Mouse (Mus musculus) mesoderm, embryonic 11.5 days (tissue): ENCODE data around the gene Ace3.
"Not testable (repeated sequence)": the region's sequence is repeated elsewhere in the genome, so short reads cannot be mapped to it uniquely, and the experiment has no call there.

Source experiments
- DNase-seq: peaks from one replicate; pipeline ENCODE4 v3.0.0-alpha.2; 2012; ENCODE audit warnings: low read depth, low spot score

Ace3 gene

DNA sequence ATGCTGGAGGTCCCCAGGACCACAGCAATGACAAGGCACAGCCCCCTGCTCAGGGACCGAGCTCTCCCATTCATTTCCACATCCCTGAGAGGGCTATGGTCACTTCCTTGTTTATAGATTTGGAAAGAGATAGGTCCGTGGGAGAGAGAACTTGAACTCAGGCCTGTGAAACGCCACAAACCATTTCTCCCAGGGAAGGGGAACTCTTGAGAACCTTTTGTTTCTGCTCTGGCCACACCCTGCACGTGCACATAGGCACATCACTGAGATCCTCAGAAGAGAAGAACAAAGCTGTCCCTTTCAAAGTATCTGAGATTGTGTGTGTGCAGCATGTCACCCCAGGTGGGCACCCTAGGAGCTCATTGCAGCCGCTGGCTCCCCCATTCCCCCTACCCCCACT is 15.8 kb upstream of the Ace3 start:
- DNase-seq = no peak

DNA sequence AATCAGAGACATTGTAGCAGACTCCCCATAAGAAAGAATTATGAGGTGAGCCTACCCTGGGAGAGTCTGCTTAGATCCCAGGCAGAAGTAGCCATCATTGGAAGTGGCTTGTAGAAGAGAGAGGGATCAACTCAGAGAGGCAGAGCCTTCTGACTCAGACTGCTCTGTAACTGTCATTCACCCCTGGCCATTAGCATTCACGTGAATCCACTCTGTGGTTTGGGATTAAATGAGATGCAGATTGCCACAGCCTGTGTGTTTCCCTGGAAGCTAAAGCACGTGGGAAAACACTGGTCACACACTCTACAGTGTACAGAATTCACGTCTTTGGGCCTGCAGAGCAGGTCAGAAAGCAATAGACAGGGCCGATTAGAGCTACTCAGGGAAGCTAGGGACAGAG is 10.0 kb upstream of the Ace3 start:
- DNase-seq = no peak

- no peak for DNase-seq
Observed at GRCm38 (mm10) chr11:105987446-105987845, 7.0 kb upstream of the Ace3 start.

DNA sequence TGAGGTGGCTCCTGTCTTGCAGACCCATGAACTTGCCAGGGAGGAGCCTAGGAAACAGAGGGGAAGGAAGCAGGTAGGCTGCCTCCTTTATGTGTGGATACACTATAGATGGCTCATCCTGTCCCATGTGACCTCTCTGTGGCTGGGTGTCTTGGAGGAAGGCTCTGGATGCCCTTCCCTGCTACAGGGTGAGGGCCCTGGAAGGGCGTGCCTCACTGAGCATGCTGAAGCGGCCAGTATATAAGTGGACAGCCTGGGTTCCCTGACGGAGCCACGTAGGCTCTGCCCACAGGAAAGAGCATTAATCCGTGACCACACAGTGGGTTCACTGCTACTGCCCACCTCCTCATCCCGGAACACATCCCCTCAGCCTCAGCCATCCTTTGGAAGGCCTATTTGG is 5.0 kb upstream of the Ace3 start:
- no peak for DNase-seq

DNA sequence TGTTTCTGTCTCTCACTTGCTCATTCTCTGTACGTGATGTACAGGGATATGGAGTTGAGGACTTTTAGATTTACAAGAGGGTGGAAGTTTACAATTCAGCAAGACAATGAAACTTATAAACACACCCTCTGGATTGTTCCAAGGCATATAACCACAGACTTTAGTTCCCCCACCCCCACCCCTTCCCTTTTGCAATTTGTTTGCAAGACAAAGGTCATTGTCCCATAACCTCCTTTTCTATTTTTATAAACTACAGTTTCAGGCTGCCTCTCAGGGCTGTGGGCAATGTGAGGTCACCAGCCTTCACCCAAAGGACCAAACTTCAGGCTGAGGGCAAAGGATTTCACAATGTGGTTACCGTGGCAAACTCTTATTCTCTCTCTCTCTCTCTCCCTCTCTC is 4.2 kb upstream of the Ace3 start:
- DNase-seq = no peak

- DNase-seq = no peak
Observed at GRCm38 (mm10) chr11:106000062-106000461, 5.6 kb downstream of the Ace3 start.

DNA sequence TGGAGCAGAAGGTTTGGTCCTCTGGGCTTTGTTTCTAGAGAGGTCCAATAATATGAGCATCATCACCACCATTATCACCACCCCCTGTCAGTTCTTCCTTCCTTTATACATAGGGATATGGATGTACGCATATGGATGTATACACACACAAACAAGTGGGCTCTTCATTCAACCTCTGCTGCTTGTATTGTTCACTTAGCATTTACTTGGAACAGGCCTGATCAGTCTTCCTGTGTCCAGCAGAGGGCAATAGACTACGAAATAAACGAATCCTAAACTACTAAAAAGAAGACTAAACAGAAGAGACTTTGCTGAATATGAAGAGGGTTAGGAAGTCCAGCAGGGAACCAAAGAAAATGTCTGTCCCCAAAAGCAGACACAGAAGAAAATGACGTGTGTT is 7.2 kb downstream of the Ace3 start:
- DNase-seq = peak; percentile 11

DNA sequence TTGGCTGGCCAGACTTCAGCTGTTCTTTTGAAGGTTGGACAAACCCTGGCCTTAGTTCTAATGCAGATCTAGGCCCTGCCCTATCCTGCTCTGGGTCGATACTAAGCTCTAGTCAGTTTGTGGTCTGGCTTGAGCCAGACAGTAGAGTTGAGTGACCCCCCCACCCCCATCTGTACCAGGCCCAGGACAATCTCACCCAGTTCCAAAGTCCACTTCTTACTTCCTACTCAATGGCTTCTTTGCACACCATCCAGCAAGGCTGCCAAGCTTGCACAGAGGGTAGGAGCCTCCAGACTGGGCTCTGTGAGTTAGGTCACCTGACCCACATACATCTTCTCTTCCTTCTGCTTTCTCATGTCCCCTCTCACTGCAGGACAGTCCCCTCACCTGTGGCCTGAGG is 10.1 kb downstream of the Ace3 start:
- DNase-seq = no peak

GRCm38 (mm10) chr11:106005970-106006369 is 11.5 kb downstream of the Ace3 start:
- no peak for DNase-seq

DNA sequence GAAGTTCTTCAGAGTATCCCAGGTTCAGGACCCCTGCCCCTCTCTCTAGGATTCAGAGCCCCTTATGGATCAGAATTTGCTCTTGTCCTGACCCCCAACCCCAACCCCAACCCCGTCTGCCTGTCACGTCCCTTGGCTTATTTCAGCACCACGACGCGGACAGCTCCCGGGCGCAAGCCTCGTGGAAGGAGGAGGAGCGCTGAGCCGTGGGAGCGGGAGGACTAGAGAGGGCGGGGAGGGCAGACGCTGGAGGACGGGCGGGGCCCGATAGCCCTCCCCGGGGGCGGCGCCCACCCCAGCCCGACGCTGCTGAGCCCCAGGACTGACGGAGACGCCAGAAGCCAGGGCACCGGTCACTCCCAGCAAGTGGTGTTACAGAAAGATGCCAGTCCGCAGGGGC is 13.3 kb downstream of the Ace3 start, which contains the start of gene Kcnh6:
Gene Kcnh6 (plus strand): TSS at position 304 of the 400 bp plus-strand sequence.
- peak; percentile 89 for DNase-seq

DNA sequence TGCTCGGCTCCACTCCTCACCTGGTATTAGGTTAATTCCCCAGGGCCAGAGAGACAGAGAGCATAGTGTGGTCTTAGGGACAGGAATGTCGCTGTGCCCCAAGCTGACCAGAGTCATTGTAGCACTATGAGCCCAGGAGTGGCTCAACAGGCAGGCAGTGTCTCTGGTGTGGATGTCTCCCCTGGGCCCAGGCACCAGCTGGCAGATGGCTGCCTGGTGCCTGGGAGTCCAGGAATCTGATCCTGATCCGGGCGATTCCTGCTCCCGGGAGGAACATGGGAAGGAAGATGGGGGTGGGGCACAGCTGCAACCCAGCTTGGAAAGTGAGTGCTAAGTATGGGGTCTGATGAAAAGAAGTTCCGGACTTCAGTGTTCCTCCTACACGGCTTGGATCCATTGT is 18.2 kb downstream of the Ace3 start:
- DNase-seq = peak; percentile 37

DNA sequence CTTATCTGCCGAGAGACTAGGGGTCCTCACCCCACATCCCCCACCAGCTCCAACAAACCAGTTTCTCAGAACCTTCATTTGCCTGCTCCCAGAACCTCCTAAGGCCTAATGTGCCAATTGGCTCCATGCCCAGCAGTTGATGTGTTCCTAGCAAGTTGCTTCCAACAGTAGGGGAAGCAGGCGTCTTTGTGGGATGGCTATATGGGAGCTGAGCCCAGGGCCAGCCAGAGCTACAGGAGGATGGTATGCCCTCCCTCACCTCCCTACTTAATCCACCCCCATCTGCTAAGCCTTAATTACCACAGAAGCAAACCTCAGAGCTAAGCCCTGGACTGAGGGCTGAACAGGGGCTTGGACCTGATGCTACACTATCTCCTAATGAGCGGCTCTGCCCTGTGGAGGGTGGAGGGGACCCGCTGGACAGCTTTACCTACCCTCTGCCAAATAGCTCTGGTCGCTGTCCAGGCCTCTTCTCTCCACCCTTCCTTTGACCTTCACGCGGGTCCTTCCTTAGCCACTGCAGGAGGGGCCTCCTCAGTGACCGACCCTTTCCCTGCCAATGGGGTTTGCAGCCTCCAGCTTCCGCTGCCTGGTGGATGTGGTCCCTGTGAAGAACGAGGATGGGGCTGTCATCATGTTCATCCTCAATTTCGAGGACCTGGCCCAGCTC is 19.2 kb downstream of the Ace3 start:
- DNase-seq = no peak

- DNase-seq = no peak
Observed at GRCm38 (mm10) chr11:106016440-106016839, 22.0 kb downstream of the Ace3 start.

DNA sequence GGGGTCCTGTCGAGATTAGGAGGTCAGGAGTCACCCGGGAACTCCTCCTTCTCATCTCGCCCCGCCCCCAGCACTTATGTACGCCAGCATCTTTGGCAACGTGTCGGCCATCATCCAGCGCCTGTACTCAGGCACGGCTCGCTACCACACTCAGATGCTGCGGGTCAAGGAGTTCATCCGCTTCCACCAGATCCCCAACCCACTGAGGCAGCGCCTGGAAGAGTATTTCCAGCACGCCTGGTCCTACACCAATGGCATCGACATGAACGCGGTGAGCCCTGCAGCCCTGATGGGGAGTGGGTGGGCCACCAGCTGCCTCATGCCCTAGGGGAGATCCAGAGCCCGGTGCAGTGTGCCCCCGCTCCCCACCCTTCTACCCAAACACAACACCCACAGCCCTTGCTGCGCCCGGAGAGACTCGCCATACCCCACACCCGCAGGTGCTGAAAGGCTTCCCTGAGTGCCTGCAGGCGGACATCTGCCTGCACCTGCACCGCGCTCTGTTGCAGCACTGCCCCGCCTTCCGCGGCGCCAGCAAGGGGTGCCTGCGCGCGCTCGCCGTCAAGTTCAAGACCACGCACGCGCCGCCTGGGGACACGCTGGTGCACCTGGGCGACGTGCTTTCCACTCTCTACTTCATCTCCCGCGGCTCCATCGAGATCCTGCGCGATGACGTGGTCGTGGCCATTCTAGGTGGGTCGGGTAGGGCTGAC is 25.7 kb downstream of the Ace3 start:
- DNase-seq = peak; percentile 40

DNA sequence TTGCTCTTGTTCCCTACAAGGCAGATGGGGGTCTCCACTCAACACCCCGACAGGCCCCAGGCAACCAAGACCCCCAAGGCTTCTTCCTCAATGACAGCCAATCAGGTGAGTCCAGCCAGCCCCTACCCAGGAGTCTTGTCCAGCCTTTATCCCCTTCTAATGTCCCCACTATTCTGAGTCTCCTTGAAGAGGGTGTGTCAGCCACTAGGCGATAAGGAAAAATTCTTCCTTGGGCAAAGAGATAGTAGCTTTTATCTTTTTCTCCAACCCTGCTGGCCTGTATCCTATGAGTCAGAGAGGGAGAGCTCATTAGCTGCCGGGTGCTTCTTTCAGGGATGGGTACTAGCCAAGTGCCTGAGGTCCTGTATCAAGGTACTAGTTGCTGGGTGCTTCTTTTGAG is 31.3 kb downstream of the Ace3 start:
- DNase-seq = no peak

- DNase-seq = peak; percentile 46
Observed at GRCm38 (mm10) chr11:106026465-106027151, 32.1 kb downstream of the Ace3 start.

DNA sequence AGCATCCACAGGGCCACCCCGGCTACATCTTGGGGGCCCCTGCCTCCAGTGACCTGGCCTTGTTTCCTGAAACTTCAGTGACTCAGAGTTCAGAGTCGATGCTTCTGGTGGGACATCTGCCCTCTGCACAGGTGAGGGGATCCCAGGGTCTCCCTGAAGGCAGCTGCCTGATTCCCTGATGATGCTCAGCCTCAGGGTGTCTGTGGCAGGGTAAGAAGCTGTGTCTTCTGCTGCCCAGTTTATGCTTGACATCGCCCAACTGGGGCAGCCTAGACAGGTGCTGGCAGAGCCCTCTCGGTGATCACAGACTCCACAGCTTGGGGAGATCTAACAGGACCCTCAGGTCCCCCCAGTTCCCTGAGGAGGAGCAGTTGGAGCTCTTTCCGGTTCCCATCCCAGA is 33.1 kb downstream of the Ace3 start:
- DNase-seq = no peak

- DNase-seq = not testable (repeated sequence)
Observed at GRCm38 (mm10) chr11:106032074-106032473, 37.6 kb downstream of the Ace3 start.

- no peak for DNase-seq
Observed at GRCm38 (mm10) chr11:106033491-106033919, 39.0 kb downstream of the Ace3 start.

DNA sequence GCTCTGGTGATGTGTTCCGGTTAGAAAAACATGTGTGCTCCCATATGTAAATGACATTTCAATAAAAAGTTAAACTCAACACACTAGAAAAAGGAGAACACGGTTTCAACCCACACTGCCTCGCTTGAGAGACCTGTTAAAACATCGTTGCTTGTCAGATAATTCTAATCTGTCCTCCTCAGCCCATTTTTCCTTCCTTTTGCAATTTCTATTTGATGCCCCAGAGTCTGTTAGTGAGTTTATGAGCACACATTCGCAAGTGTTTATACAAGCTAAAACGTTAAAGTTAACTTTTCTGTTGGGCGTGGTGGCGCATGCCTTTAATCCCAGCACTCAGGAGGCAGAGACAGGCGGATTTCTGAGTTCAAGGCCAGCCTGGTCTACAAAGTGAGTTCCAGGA is 40.5 kb downstream of the Ace3 start:
- no peak for DNase-seq

GRCm38 (mm10) chr11:106036548-106037417 is 42.3 kb downstream of the Ace3 start, which contains the start of gene Dcaf7:
Gene Dcaf7 (plus strand): TSS chr11:106036872.
- peak; percentile 97 for DNase-seq

DNA sequence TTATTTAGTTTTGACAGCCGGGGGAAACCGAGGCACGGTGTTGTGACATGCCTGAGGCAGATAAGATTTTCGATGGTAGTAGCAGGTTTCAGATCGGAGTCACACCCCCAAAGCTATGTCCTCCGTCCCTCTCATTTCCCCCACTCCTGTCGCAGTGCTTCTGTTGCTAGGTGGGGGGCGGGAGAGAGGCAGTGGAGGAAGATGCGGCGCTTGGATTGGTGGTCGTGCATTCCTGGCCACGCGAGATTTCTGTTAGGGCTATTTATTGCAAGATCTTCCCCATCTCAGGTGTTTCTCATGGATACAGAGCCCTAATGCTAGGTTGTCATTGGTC is 42.9 kb downstream of the Ace3 start:
- DNase-seq = peak; percentile 79
